Mouse (Mus musculus): ENCODE results near the gene Rhoa. TPM values are rescaled to one million over a fixed set of nuclear protein-coding genes. Genes with fewer than 3 reads are reported as not detected.

Rhoa gene
- total RNA-seq (2023), result 100 to 1,000 TPM; 425 to 443 TPM

DNA sequence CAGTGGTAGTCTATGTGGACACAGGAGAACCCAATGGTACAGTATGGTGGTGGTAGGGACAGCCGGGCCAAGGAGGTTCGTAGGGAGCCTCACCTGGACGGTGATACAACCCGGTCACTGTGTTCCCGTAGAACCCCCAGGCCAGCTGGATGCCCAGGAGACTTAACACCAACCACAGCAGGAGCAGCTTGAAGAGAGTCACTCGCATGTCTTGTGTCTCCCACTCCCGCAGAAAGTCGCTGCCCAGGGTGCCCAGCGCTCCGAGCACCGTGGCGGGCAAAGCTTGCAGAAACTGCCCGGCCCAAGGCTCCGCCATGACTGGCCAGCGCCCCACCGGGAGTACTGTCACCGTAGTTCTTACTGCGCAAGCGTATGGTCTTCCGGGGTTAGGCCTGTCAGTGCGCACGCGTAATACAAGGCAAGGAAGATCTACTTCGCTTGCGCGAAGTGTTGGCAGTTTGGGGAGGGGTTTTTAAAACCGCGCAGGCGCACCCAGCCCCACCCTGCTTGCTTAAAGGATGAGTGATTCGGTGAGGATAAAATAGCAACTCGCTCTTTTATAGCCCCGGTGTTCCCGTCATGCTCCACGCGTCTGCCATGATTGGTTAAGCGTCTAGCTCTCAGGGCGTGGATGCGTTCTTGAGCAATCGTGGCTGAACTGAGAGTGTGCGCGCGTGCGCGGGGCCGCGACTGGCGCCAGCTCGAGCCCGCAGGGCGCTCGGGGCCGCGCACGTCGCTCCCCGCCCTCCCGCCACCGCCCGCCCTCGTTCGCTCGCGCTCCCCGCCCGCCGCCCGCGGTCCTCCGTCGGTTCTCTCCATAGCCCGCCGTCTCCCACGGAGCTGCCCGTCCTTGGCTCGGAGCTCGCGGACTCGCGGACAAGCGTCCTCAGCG lies at the start of gene Rhoa, which contains the start of gene Tcta:
Rhoa (plus strand) TSS at position 501 of the 892 bp plus-strand sequence.
Tcta (minus strand) TSS at position 532 of the 892 bp plus-strand sequence.

GRCm38 (mm10) chr9:108263690-108264190 lies 42.2 kb upstream of the Rhoa start, which contains the start of gene Dag1:
Dag1 (minus strand) TSS chr9:108263958.

GRCm38 (mm10) chr9:108290016-108290750 lies 15.7 kb upstream of the Rhoa start, which contains the start of gene Nicn1:
Nicn1 (plus strand) TSS chr9:108290429.

GRCm38 (mm10) chr9:108296453-108297355 lies 9.2 kb upstream of the Rhoa start, which contains the start of gene Amt:
Amt (plus strand) TSS chr9:108296853.

DNA sequence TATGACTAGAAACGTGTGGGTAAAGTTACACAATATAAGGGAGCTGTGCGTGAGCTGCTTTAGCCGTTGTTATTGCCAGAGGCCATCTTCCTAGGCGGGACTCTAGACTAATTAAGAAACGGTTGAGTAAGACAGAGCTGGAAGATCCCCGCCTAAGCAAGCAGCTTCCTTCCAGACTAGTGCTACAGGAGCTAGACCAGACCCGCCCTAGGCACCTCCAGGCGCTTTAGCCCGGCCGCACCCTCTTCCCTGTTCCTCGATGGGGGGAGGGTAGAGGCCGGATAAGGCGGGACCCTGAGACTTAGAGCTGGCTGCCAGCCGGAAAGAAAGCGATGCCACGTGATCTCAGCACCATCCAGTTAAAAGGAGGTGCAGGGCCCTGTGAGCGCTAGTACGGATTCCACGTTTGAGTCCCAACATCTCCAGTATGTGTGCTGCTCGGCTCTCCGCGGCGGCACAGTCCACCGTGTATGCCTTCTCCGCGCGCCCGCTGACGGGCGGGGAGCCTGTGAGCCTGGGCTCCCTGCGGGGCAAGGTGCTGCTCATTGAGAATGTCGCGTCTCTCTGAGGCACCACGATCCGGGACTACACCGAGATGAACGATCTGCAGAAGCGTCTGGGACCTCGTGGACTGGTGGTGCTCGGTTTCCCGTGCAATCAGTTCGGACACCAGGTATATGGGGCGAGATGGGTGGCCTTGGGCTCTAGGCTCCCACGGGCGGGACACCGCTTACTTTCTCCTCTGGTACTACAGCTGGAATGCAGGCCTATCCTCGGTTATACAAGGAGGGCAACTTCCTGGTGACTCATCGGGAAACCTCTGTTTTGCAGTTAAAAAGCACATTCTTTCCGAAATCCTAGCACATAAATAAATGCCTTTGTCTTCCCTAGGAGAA lies 33.2 kb downstream of the Rhoa start, which contains the start of gene Gpx1:
Gpx1 (plus strand) TSS at position 18 of the 896 bp plus-strand sequence.

DNA sequence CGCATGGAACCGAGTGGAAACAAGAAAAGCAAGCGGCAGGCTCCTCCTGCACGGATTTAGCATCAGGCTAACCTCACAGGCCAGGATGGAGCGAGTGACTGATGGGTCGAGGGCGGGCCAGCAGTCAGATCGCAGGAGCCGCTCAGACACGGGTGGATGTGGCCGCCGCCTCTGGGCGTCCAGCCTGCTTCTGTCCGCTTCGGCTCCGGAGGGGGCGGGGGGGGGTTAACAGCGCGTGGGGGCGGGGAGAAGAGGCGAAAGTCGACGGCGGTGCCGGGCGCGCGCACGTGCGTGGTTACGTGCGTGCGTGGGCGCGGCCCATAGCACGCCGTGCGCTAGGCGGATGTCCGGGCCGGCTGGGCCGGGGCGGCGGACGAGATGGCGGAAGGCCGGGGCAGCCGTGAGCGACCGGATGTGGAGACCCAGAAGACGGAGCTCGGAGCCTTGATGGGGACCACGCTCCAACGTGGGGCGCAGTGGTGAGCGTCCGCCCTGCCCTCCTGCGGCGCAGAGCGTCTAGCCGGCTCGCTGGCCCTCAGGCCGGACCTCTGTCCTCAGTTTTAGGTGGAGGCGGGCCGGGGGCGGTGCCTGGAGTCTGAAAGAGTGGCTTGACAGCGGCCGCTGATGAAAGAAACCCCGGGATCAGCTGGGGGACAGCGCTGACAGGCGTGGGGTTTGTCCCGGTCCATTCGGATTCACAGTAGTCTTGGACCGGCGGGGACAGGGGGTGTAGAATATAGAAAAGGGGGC lies 41.8 kb downstream of the Rhoa start, which contains the start of gene Usp4:
Usp4 (plus strand) TSS at position 314 of the 750 bp plus-strand sequence.

Other genes starting within 250 kb of the Rhoa start
- gene Mst1, start 225.7 kb upstream of the Rhoa start, total RNA-seq (2023), result under 1 TPM; 0.37 to 0.93 TPM
- 10 to 100 TPM; 49.7 to 65.9 TPM for gene Rnf123, start 222.8 kb upstream of the Rhoa start, total RNA-seq (2023)
- gene Apeh, start 211.5 kb upstream of the Rhoa start, total RNA-seq (2023), result 10 to 100 TPM; 54.8 to 67.8 TPM
- gene Bsn, start 115.7 kb upstream of the Rhoa start, total RNA-seq (2023), result under 1 TPM; 0.68 to 0.94 TPM
- 1 to 10 TPM; 6.3 to 6.9 TPM for gene Dag1, start 42.2 kb upstream of the Rhoa start, total RNA-seq (2023)
- gene Nicn1, start 15.7 kb upstream of the Rhoa start, total RNA-seq (2023), result 1 to 10 TPM; 1.0 to 2.8 TPM
- gene Amt, start 9.3 kb upstream of the Rhoa start, total RNA-seq (2023), result under 1 TPM in 1 of 2 experiments, not detected in 1; 0.68 TPM
- 10 to 100 TPM; 13.5 to 13.9 TPM for gene Tcta, start within 50 bp of the Rhoa start, total RNA-seq (2023)
- 1,000 to 10,000 TPM; 1,372 to 1,471 TPM for gene Gpx1, start 32.8 kb downstream of the Rhoa start, total RNA-seq (2023)
- gene Usp4, start 41.7 kb downstream of the Rhoa start, total RNA-seq (2023), result 100 to 1,000 TPM; 119 to 129 TPM
- 1 to 10 TPM; 1.6 to 2.5 TPM for gene 1700102P08Rik, start 86.7 kb downstream of the Rhoa start, total RNA-seq (2023)
- gene Ccdc36, start 122.4 kb downstream of the Rhoa start, total RNA-seq (2023), result not detected
- not detected for gene BC048562, start 130.4 kb downstream of the Rhoa start, total RNA-seq (2023)
- gene Ccdc71, start 154.4 kb downstream of the Rhoa start, total RNA-seq (2023), result 10 to 100 TPM; 11.6 to 14.8 TPM
- 1 to 10 TPM; 2.1 to 2.2 TPM for gene Klhdc8b, start 155.5 kb downstream of the Rhoa start, total RNA-seq (2023)
- gene Lamb2, start 173.6 kb downstream of the Rhoa start, total RNA-seq (2023), result 1 to 10 TPM in 1 of 2 experiments, under 1 TPM in 1; 0.96 to 1.7 TPM
- 100 to 1,000 TPM; 123 to 147 TPM for gene Usp19, start 184.5 kb downstream of the Rhoa start, total RNA-seq (2023)
- gene Qars, start 201.6 kb downstream of the Rhoa start, total RNA-seq (2023), result 100 to 1,000 TPM; 107 to 126 TPM
- 10 to 100 TPM; 82.5 to 91.3 TPM for gene Qrich1, start 210.7 kb downstream of the Rhoa start, total RNA-seq (2023)

Measured in neutrophil, adult 83 days (primary cell).